Mouse (Mus musculus) adrenal gland, postnatal 10 days (tissue): ENCODE data around the gene Hsd17b1. TPM values are rescaled to one million over a fixed set of nuclear protein-coding genes. Genes with fewer than 3 reads are reported as not detected.

ENCODE experiments used
- DNase-seq: peaks from one replicate; pipeline ENCODE4 v3.0.0; 2021; ENCODE audit warnings: mixed read lengths
- long read RNA-seq, 2 experiments: library from polyadenylated mRNA; stranded (forward); transcript quantifications; one replicate each; pipeline ENCODE4 v2.0.0; 2021
- total RNA-seq, 2 experiments: library from RNA; stranded (reverse); gene quantifications; 2 replicates each; pipeline ENCODE4 v1.2.3; 2021

The Hsd17b1 gene
- total RNA-seq, result under 1 TPM; 0.45 to 0.67 TPM
- long read RNA-seq, experiment 1, result 0 reads
- long read RNA-seq, experiment 2, result 0 reads

- no peak for DNase-seq
Observed at GRCm38 (mm10) chr11:101078121-101078520, at the start of gene Hsd17b1. Gene Hsd17b1, plus strand, starts transcription at chr11:101078411.

- DNase-seq, result no peak
Observed at GRCm38 (mm10) chr11:101029320-101029719, 48.9 kb upstream of the Hsd17b1 start.

- no peak for DNase-seq
Observed at GRCm38 (mm10) chr11:101030136-101030807, 47.9 kb upstream of the Hsd17b1 start.

- DNase-seq, result no peak
Observed at GRCm38 (mm10) chr11:101030808-101031156, 47.4 kb upstream of the Hsd17b1 start.

- DNase-seq, result no peak
Observed at GRCm38 (mm10) chr11:101031470-101031869, 46.7 kb upstream of the Hsd17b1 start.

GRCm38 (mm10) chr11:101033856-101034500 lies 44.2 kb upstream of the Hsd17b1 start:
- peak; percentile 26 for DNase-seq

- DNase-seq, result peak; percentile 61
Observed at GRCm38 (mm10) chr11:101034614-101035327, 43.4 kb upstream of the Hsd17b1 start.

- peak; percentile 30 for DNase-seq
Observed at GRCm38 (mm10) chr11:101035328-101035695, 42.9 kb upstream of the Hsd17b1 start.

- no peak for DNase-seq
Observed at GRCm38 (mm10) chr11:101037795-101038194, 40.4 kb upstream of the Hsd17b1 start.

DNA sequence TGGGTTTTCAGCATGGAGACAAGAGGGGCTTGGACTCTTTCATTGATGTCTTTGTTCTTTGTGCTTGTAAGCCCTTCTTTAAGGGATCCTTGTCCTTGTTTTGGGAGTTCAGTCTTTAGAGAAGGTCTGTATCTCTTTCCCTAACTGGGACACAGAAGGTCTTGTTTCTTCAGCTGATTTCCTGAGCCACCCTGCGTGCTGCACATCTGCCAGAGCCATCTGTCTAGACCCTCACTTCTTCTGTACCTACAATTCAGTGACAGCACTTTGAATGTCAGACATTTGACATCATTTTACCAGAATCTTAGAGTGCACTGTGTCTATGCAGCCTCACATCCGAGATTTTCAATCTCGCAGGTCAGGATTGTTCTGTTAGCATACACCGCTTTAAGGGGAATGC lies 32.4 kb upstream of the Hsd17b1 start:
- DNase-seq, result no peak

- DNase-seq, result no peak
Observed at GRCm38 (mm10) chr11:101046440-101046839, 31.8 kb upstream of the Hsd17b1 start.

DNA sequence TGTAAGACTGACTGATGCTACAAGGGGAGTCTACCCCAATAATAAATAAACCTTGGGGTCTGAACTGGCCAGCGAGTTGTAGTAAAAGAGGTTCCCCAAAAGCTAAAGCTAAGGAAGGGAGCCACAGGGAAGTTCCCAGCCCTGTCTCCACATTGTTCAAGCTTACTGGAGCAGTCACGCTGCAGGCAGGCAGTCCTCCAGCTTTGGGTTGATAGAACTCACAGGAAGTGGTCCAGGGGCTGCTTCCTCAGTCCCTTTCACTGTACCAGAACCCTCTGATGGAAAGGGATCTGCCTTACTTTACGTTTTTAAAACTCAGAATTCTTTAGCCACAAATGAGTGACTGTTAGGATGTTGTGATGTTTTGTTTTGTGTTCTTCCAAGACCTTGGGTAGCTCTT lies 30.7 kb upstream of the Hsd17b1 start:
- no peak for DNase-seq

DNA sequence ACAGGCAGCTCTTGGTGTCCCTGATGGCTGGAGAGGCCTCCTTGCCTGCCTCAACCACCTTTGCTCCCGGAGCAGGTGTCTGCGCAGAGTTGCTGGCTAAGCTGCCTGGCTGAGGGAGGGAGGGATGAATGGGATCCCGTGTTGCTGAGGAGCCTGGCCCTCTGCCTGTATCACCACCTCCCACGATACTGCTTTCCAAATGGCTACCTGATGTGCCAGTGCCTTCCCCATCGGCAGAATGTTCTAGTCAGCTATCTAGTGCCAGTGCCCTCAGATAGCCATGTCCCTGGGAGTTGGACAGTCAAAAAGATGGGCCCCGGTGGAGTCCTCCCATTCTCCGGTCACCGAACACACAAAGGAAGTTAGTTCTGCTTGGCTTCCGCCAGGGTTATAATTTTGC lies 27.9 kb upstream of the Hsd17b1 start:
- DNase-seq, result no peak

DNA sequence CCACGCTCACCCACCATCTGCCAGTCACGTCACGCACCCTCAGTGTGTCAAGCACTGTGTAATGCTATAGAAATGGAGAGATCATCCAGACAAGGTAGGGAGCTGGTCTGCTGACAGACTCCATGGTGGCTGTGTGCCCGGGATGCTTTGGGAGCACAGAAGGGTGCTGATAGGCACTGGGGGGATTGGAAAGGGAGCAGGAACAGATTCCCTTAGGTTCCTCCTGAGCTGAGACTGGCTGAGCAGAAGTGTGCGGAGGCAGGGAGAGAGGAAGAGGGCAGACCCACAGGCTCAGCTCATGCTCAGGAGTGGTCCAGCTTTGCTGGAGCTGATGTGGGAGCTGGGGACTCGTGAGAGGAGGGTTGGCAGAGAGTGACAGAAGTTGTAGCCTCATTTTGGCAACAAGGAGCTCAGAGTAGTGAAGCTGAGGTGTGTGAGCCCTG lies 27.1 kb upstream of the Hsd17b1 start:
- no peak for DNase-seq

- DNase-seq, result no peak
Observed at GRCm38 (mm10) chr11:101051617-101052016, 26.6 kb upstream of the Hsd17b1 start.

DNA sequence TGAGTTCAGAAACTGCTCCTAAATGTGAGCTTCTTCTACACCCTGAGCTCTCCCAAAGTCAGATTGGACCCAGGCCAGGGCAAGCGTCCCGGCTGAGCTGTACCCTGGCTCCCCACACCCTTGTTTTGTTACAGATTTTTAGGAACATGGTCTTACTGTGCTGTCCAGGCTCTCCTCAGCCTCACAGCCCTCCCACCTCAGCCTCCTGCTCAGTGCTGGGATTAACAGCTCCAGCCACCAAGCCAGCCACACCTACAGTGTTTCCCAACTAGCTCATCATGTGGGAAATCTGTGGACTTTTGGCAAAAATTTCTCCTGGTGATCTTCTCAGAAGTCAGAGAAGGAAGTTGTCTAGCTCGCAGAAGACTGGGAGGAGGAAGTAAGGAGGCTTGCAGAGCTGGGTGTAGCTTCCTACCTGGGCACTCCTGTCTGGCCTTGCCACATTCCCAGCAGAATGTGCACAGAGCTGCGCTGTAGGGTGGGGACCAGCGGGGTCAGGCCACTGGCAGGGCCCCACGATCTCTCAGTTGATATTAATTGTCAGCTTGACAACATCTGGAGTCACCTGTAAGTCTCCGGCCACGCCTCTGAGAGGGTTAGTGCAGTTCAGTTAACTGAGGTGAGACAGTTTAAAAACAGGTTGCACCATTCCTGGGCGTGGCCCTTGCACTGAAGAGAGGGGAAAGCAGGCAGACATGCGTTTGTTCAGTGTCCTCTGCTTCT lies 25.3 kb upstream of the Hsd17b1 start:
- DNase-seq, result peak; percentile 55

DNA sequence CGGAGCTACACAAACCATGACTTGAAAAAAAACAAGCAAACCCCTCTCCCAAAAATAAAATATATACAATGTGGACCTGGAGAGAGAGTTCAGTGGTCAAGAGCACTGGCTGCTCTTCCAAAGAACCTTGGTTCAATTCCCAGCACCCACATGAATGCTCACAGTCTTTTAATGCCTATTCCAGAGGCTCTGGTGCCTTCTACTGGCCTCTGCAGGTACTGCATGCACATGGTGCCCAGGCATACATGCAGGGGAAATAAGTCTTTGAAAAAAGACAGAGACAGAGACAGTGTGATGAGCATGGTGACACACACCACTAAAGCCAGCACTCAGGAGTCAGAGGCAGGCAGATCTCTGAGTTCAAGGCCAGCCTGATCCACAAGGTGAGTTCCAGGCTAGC lies 24.2 kb upstream of the Hsd17b1 start:
- no peak for DNase-seq

DNA sequence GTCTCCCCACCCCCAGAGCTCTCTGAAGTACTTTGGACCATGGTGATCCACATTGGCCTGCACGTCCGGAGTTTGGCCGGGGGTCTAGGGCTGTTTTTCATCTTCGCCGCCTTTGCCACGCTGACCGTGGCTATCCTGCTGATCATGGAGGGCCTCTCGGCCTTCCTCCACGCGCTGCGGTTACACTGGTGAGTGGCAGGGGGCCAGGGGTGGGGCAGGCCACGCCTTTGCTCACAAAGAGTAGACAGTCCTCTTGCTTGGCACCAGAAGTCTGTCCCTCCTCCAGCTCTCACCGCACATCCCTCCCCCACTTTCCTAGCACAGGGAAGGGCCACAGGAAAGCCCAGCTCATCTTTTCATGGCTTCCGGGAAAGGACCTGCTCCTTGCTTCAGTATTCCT lies 22.8 kb upstream of the Hsd17b1 start:
- DNase-seq, result no peak

- peak; percentile 47 for DNase-seq
Observed at GRCm38 (mm10) chr11:101056885-101057284, 21.3 kb upstream of the Hsd17b1 start.

GRCm38 (mm10) chr11:101057860-101058259 lies 20.4 kb upstream of the Hsd17b1 start:
- peak; percentile 92 for DNase-seq

DNA sequence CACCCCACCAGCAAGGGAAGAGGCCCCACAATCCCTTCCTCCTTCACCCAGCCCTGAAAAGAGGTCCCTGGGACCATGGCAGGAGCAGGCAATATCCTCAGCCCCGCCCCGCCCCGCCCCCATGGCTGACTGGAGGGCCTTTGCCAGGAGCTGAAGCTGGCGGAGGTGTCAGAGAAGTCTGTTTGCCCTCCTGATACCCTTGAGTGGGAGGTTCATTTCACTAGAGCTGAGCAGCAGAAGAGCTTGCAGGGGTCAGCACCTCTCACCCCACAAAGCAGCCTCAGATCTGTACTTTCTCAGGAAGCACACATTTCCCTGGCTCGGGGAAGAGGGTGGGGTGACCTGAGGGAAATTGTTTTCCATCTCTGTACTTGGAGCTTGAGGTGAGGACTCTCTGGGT lies 19.5 kb upstream of the Hsd17b1 start:
- peak; percentile 40 for DNase-seq

GRCm38 (mm10) chr11:101059473-101059872 lies 18.7 kb upstream of the Hsd17b1 start:
- DNase-seq, result no peak

DNA sequence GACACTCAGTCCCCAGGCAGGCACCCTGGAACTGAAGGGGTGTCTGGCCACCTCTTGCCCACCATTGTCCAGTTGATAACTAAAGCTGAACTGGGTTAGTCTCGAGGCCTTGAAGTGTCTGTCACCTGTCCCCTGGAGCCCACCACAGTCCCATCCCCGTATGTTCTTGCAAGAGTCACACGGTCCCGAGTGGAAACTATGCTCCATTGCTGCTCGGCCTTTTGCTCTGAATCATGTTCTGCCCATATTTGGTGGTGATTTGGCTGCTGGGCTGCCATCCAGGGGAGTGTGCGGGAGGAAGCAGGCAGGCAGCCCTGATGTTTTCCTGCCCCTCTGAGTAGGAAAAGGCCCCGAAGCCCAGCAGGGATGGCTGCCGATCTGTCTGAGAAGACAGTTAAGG lies 18.1 kb upstream of the Hsd17b1 start:
- DNase-seq, result peak; percentile 80
